Mouse (Mus musculus): Measurements from ENCODE around the gene Actr6. TPM values are rescaled to one million over a fixed set of nuclear protein-coding genes. Genes with fewer than 3 reads are reported as not detected.

Gene Actr6
- total and polyA plus RNA-seq, 3 experiments, result 14.4 to 414 (median 15.3) TPM

DNA sequence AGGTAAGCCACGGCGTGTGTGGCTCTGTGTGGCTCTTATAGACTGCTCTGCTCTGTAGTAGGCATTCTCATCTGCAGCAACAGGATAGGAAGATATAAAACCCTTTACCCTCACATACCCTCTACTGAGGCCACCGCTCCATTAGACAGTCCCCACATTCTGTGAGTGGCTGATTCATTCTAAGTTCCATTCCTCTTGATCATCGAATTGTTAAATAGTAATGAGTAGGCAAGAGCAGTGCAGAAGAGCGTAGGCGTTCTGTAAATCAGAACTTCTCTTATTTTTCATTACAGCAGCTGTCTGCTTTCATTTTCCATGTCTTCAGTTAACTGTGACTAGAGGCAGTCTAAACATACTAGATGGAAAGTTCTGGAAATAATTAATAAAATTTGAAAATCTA lies 43.9 kb upstream of the Actr6 start:
- Histone ChIP-seq H3K36me3 (ENCODE audit: control insufficient read depth in 1 of 2, insufficient read depth in 2 of 2, low read length in 2 of 2) (peaks cover 0 to 4% of the 10 kb centered on the region in 2 experiments; a peak in 2 of 4 replicates), H3K79me2 (ENCODE audit: control insufficient read depth, insufficient read depth, low read length, poor library complexity) (no peaks in the 10 kb centered on the region), H3K27me3 (ENCODE audit: control insufficient read depth in 1 of 2, insufficient read depth in 2 of 2, low read length in 2 of 2) (no peaks in the 10 kb centered on the region), H3K9me3 (replicated peaks; ENCODE audit: insufficient read depth, low read length) (no peaks in the 10 kb centered on the region), H3K4me1 (ENCODE audit: control insufficient read depth in 1 of 2, insufficient read depth in 2 of 2, low read length in 2 of 2) (no peaks in the 10 kb centered on the region), H3K27ac (ENCODE audit: control insufficient read depth, low read depth, low read length) (no peak overlapping the region), H3K4me3 (ENCODE audit: control insufficient read depth in 1 of 2, insufficient read depth in 1 of 2, low read depth in 2 of 2, low read length in 2 of 2) (no peak overlapping the region), H3K9ac (ENCODE audit: control insufficient read depth, low read depth, low read length, poor library complexity, severe bottlenecking) (no peak overlapping the region)
- no peak for DNase-seq (ENCODE audit: low read depth, low spot score)
- TF ChIP-seq CHD2 (IDR thresholded peaks at IDR 0.05; ENCODE audit: low read length), result no peak
- TF ChIP-seq MAZ (IDR thresholded peaks at IDR 0.05; ENCODE audit: low read depth, low read length), result no peak
- no peak for TF ChIP-seq SMC3 (IDR thresholded peaks at IDR 0.05; ENCODE audit: low read depth, low read length)
- no peak for TF ChIP-seq ZNF384 (IDR thresholded peaks at IDR 0.05; ENCODE audit: low read depth, low read length)
- no peak for TF ChIP-seq HCFC1 (IDR thresholded peaks at IDR 0.05; ENCODE audit: low read depth, low read length)
- no peak for TF ChIP-seq TBP (IDR thresholded peaks at IDR 0.05; ENCODE audit: low read depth, low read length)
- TF ChIP-seq USF1 (IDR thresholded peaks at IDR 0.05; ENCODE audit: low read depth, low read length), result no peak
- TF ChIP-seq E2F4 (IDR thresholded peaks at IDR 0.05; ENCODE audit: borderline replicate concordance, low read depth, low read length), result no peak
- no peak for TF ChIP-seq MAX (IDR thresholded peaks at IDR 0.05; ENCODE audit: low read length)
- TF ChIP-seq CHD1 (IDR thresholded peaks at IDR 0.05; ENCODE audit: low read depth, low read length), result no peak
- TF ChIP-seq SIN3A (IDR thresholded peaks at IDR 0.05; ENCODE audit: low read length), result no peak
- no peak for TF ChIP-seq KAT2A (conservative IDR thresholded peaks at IDR 0.05; ENCODE audit: low read depth, low read length)
- TF ChIP-seq TAL1 (IDR thresholded peaks at IDR 0.05; ENCODE audit: low read length), result no peak
- no peak for TF ChIP-seq RCOR1 (IDR thresholded peaks at IDR 0.05; ENCODE audit: low read depth, low read length)
- TF ChIP-seq POLR2A (IDR thresholded peaks at IDR 0.05; ENCODE audit: control insufficient read depth in 1 of 2, insufficient read depth in 1 of 2, low read depth in 1 of 2, low read length in 2 of 2, poor library complexity in 1 of 2), result no peak
- no peak for TF ChIP-seq MYC (IDR thresholded peaks at IDR 0.05; ENCODE audit: low read depth, low read length)

GRCm38 (mm10) chr10:89771894-89772293 lies 39.8 kb upstream of the Actr6 start:
- H3K36me3 ChIP-seq (ENCODE audit: control insufficient read depth in 1 of 2, insufficient read depth in 2 of 2, low read length in 2 of 2), result peaks cover 0 to 2% of the 10 kb centered on the region in 2 experiments; a peak in 1 of 4 replicates
- no peaks in the 10 kb centered on the region for H3K4me1 ChIP-seq (ENCODE audit: control insufficient read depth in 1 of 2, insufficient read depth in 2 of 2, low read length in 2 of 2)
- TF ChIP-seq SMC3 (IDR thresholded peaks at IDR 0.05; ENCODE audit: low read depth, low read length), result no peak
- TF ChIP-seq POLR2AphosphoS2 (IDR thresholded peaks at IDR 0.05; ENCODE audit: low read length), result no peak
- no peak for TF ChIP-seq MYC (IDR thresholded peaks at IDR 0.05; ENCODE audit: low read depth, low read length)
- TF ChIP-seq NELFE (IDR thresholded peaks at IDR 0.05; ENCODE audit: low read depth, low read length), result no peak
- no peak for TF ChIP-seq NRF1 (IDR thresholded peaks at IDR 0.05; ENCODE audit: insufficient read depth, low read depth, low read length, poor library complexity, severe bottlenecking)
- TF ChIP-seq RAD21 (IDR thresholded peaks at IDR 0.05; ENCODE audit: low read depth, low read length), result no peak
- no peak for TF ChIP-seq POLR2AphosphoS5 (IDR thresholded peaks at IDR 0.05; ENCODE audit: borderline replicate concordance, low read depth, low read length)
- TF ChIP-seq BHLHE40 (IDR thresholded peaks at IDR 0.05; ENCODE audit: borderline replicate concordance, low read depth, low read length), result no peak
- H3K27ac ChIP-seq (ENCODE audit: control insufficient read depth, low read depth, low read length), result no peak overlapping the region
- DNase-seq (ENCODE audit: low read depth, low spot score), result no peak
- no peak overlapping the region for H3K9ac ChIP-seq (ENCODE audit: control insufficient read depth, low read depth, low read length, poor library complexity, severe bottlenecking)
- H3K27me3 ChIP-seq (ENCODE audit: control insufficient read depth in 1 of 2, insufficient read depth in 2 of 2, low read length in 2 of 2), result no peaks in the 10 kb centered on the region
- H3K79me2 ChIP-seq (ENCODE audit: control insufficient read depth, insufficient read depth, low read length, poor library complexity), result peaks cover 3% of the 10 kb centered on the region; the same call in 1 of the 2 replicates
- no peak overlapping the region for H3K4me3 ChIP-seq (ENCODE audit: control insufficient read depth in 1 of 2, insufficient read depth in 1 of 2, low read depth in 2 of 2, low read length in 2 of 2)
- H3K9me3 ChIP-seq (replicated peaks; ENCODE audit: insufficient read depth, low read length), result no peaks in the 10 kb centered on the region
